Mouse (Mus musculus) erythroblast, embryonic 14.5 days (primary cell): ENCODE results near the gene Galnt17.

Experiments
- GATA1 ChIP-seq: IDR thresholded peaks from 2 replicates; pipeline ENCODE4 v1.6.1; 2012; ENCODE audit warnings: low read length, inconsistent platforms, mixed read lengths
- TAL1 ChIP-seq: IDR thresholded peaks from 3 replicates; pipeline ENCODE4 v1.6.1; 2012; ENCODE audit warnings: low read length, inconsistent platforms, mixed read lengths

- TF ChIP-seq TAL1 (no peak), GATA1 (no peak)
Measured at GRCm38 (mm10) chr5:130914606-130915005, 393.7 kb downstream of the Galnt17 start.
